Mouse (Mus musculus) neutrophil, adult 59 days (primary cell): Measurements from ENCODE around the gene Yipf4. TPM values are rescaled to one million over a fixed set of nuclear protein-coding genes. Genes with fewer than 3 reads are reported as not detected.

Experiments
- total RNA-seq, 2 experiments: library from RNA; stranded (reverse); gene quantifications; 1 replicate in 1 of 2; 2 replicates in 1 of 2; pipeline ENCODE4 v1.2.4; 2023

Yipf4 gene
- total RNA-seq, result 10 to 100 TPM; 49.1 to 52.3 TPM

GRCm38 (mm10) chr17:74489024-74489900 is at the start of gene Yipf4:
Gene Yipf4, plus strand, starts transcription at chr17:74489493.

GRCm38 (mm10) chr17:74458711-74459408 is 30.4 kb upstream of the Yipf4 start, which contains the start of gene Nlrc4:
Gene Nlrc4, minus strand, starts transcription at chr17:74459142.

GRCm38 (mm10) chr17:74527729-74528607 is 38.7 kb downstream of the Yipf4 start, which contains the start of gene Birc6:
Gene Birc6, plus strand, starts transcription at chr17:74528295.

Other genes with a start within 250 kb of the Yipf4 start
- 10 to 100 TPM; 28.8 to 31.6 TPM for gene Memo1, start 194.0 kb upstream of the Yipf4 start, total RNA-seq
- 10 to 100 TPM; 44.6 to 52.9 TPM for gene Dpy30, start 165.5 kb upstream of the Yipf4 start, total RNA-seq
- 10 to 100 TPM; 19.2 to 21.4 TPM for gene Spast, start 150.5 kb upstream of the Yipf4 start, total RNA-seq
- 10 to 100 TPM in 1 of 2 experiments, 1 to 10 TPM in 1; 9.9 to 12.5 TPM for gene Slc30a6, start 93.9 kb upstream of the Yipf4 start, total RNA-seq
- gene Nlrc4, start 30.4 kb upstream of the Yipf4 start, total RNA-seq, result 1 to 10 TPM; 4.8 to 6.5 TPM
- 100 to 1,000 TPM; 108 to 113 TPM for gene Birc6, start 38.8 kb downstream of the Yipf4 start, total RNA-seq
- 1 to 10 TPM; 7.2 to 8.9 TPM for gene Ttc27, start 228.2 kb downstream of the Yipf4 start, total RNA-seq